Mouse (Mus musculus): ENCODE data around the gene Erg28. TPM values are rescaled to one million over a fixed set of nuclear protein-coding genes. Genes with fewer than 3 reads are reported as not detected.

Gene Erg28
- polyA plus RNA-seq (2012; rRNA removed; ENCODE audit: low replicate concordance), result 31.2 and 33.5 TPM in 2 replicates

GRCm38 (mm10) chr12:85824438-85825264 lies at the start of gene Erg28, which contains the start of gene Ttll5:
Gene Erg28, minus strand, starts transcription at chr12:85824550.
Gene Ttll5, plus strand, starts transcription at chr12:85824659.

Other genes with a start within 250 kb of the Erg28 start
- 3.4 and 6.3 TPM in 2 replicates for gene Jdp2, start 225.5 kb downstream of the Erg28 start, polyA plus RNA-seq (2012; rRNA removed; ENCODE audit: low replicate concordance)
- gene Batf, start 137.9 kb downstream of the Erg28 start, polyA plus RNA-seq (2012; rRNA removed; ENCODE audit: low replicate concordance), result 2.3 and 3.9 TPM in 2 replicates
- 1.6 and 2.3 TPM in 2 replicates for gene Flvcr2, start 78.0 kb downstream of the Erg28 start, polyA plus RNA-seq (2012; rRNA removed; ENCODE audit: low replicate concordance)
- 5.4 and 8.0 TPM in 2 replicates for gene Ttll5, start 109 bp upstream of the Erg28 start, polyA plus RNA-seq (2012; rRNA removed; ENCODE audit: low replicate concordance)